Mouse (Mus musculus): ENCODE data around the gene Mas1. TPM values are rescaled to one million over a fixed set of nuclear protein-coding genes. Genes with fewer than 3 reads are reported as not detected.
A peak's percentile ranks its signal among the peaks of the same experiment; 100 is the strongest.
"Not testable (repeated sequence)": the region's sequence is repeated elsewhere in the genome, so short reads cannot be mapped to it uniquely, and the experiment has no call there.

The Mas1 gene
- polyA plus RNA-seq, 1 experiment from 2014 or later: not detected

- Histone ChIP-seq H3K9me3 (replicated peaks) (no peaks in the 10 kb centered on the region), H3K4me3 (no peak overlapping the region), H3K27me3 (no peaks in the 10 kb centered on the region), H3K9ac (no peak overlapping the region), H3K36me3 (ENCODE audit: poor library complexity, severe bottlenecking) (peaks cover 51% of the 10 kb centered on the region), H3K4me1 (peaks cover 12% of the 10 kb centered on the region), H3K4me2 (no peak overlapping the region), H3K27ac (no peak overlapping the region)
- no peak for ATAC-seq
- 96% methylated on average over 6 of the region's 6 CpGs for WGBS
Measured at GRCm38 (mm10) chr17:12902291-12902690, 34.3 kb upstream of the Mas1 start.

GRCm38 (mm10) chr17:12898607-12899006 lies 30.7 kb upstream of the Mas1 start:
- H3K4me1 ChIP-seq; H3K4me2 ChIP-seq; H3K4me3 ChIP-seq; H3K9ac ChIP-seq; H3K27me3 ChIP-seq; H3K9me3 ChIP-seq (replicated peaks): not testable (repeated sequence)
- H3K27ac ChIP-seq: peak overlapping the region; percentile 78
- ATAC-seq: peak; percentile 69
- peaks cover 30% of the 10 kb centered on the region for H3K36me3 ChIP-seq (ENCODE audit: poor library complexity, severe bottlenecking)
- WGBS: 37% methylated on average over 2 of the region's 2 CpGs

GRCm38 (mm10) chr17:12897674-12898073 lies 29.7 kb upstream of the Mas1 start:
- peak overlapping the region; percentile 16; the same call in 1 of the 2 replicates for H3K27ac ChIP-seq
- no peak overlapping the region for H3K4me2 ChIP-seq
- H3K27me3 ChIP-seq: no peaks in the 10 kb centered on the region
- ATAC-seq: peak; percentile 68; the same call in 1 of the 2 replicates
- H3K4me1 ChIP-seq: no peaks in the 10 kb centered on the region
- 83% methylated on average over 5 of the region's 5 CpGs for WGBS
- no peak overlapping the region for H3K4me3 ChIP-seq
- H3K9me3 ChIP-seq (replicated peaks): no peaks in the 10 kb centered on the region
- H3K9ac ChIP-seq: no peak overlapping the region
- peaks cover 26% of the 10 kb centered on the region for H3K36me3 ChIP-seq (ENCODE audit: poor library complexity, severe bottlenecking)

GRCm38 (mm10) chr17:12892033-12892432 lies 24.1 kb upstream of the Mas1 start:
- peaks cover 38% of the 10 kb centered on the region; the same call in 1 of the 2 replicates for H3K36me3 ChIP-seq (ENCODE audit: poor library complexity, severe bottlenecking)
- ATAC-seq: no peak
- H3K4me2 ChIP-seq: no peak overlapping the region
- H3K4me3 ChIP-seq: no peak overlapping the region
- no peak overlapping the region for H3K27ac ChIP-seq
- H3K27me3 ChIP-seq: no peaks in the 10 kb centered on the region
- H3K9ac ChIP-seq: no peak overlapping the region
- H3K4me1 ChIP-seq: no peaks in the 10 kb centered on the region
- no peaks in the 10 kb centered on the region for H3K9me3 ChIP-seq (replicated peaks)
- 91% methylated on average over 9 of the region's 9 CpGs for WGBS

GRCm38 (mm10) chr17:12891054-12891453 lies 23.1 kb upstream of the Mas1 start:
- Histone ChIP-seq H3K9ac (no peak overlapping the region), H3K4me2 (no peak overlapping the region), H3K4me3 (no peak overlapping the region), H3K4me1 (no peaks in the 10 kb centered on the region), H3K36me3 (ENCODE audit: poor library complexity, severe bottlenecking) (peaks cover 38% of the 10 kb centered on the region; the same call in 1 of the 2 replicates), H3K9me3 (replicated peaks) (no peaks in the 10 kb centered on the region), H3K27me3 (no peaks in the 10 kb centered on the region), H3K27ac (no peak overlapping the region)
- 82% methylated on average over 4 of the region's 4 CpGs for WGBS
- no peak for ATAC-seq

GRCm38 (mm10) chr17:12887021-12887775 lies 19.3 kb upstream of the Mas1 start:
- peaks cover 32% of the 10 kb centered on the region; the same call in 1 of the 2 replicates for H3K36me3 ChIP-seq (ENCODE audit: poor library complexity, severe bottlenecking)

GRCm38 (mm10) chr17:12886620-12887019 lies 18.7 kb upstream of the Mas1 start:
- H3K4me3 ChIP-seq: no peak overlapping the region
- H3K4me1 ChIP-seq: no peaks in the 10 kb centered on the region
- H3K27me3 ChIP-seq: no peaks in the 10 kb centered on the region
- 47% methylated on average over 6 of the region's 6 CpGs for WGBS
- ATAC-seq: no peak
- no peak overlapping the region for H3K4me2 ChIP-seq
- H3K9ac ChIP-seq: no peak overlapping the region
- no peak overlapping the region for H3K27ac ChIP-seq
- H3K36me3 ChIP-seq (ENCODE audit: poor library complexity, severe bottlenecking): peaks cover 28% of the 10 kb centered on the region; the same call in 1 of the 2 replicates
- no peaks in the 10 kb centered on the region for H3K9me3 ChIP-seq (replicated peaks)

More at GRCm38 (mm10) chr17:12887021-12887775, 19.3 kb upstream of the Mas1 start:
- ATAC-seq: no peak
- Histone ChIP-seq H3K27me3 (no peaks in the 10 kb centered on the region), H3K4me3 (no peak overlapping the region), H3K9ac (no peak overlapping the region), H3K27ac (no peak overlapping the region), H3K4me2 (no peak overlapping the region), H3K9me3 (replicated peaks) (no peaks in the 10 kb centered on the region), H3K4me1 (no peaks in the 10 kb centered on the region)
- WGBS: 87% methylated on average over 15 of the region's 15 CpGs

GRCm38 (mm10) chr17:12881216-12881615 lies 13.3 kb upstream of the Mas1 start:
- Histone ChIP-seq H3K4me3 (no peak overlapping the region), H3K27ac (no peak overlapping the region), H3K4me2 (no peak overlapping the region), H3K36me3 (ENCODE audit: poor library complexity, severe bottlenecking) (no peaks in the 10 kb centered on the region), H3K9ac (no peak overlapping the region), H3K4me1 (no peaks in the 10 kb centered on the region), H3K27me3 (no peaks in the 10 kb centered on the region), H3K9me3 (replicated peaks) (no peaks in the 10 kb centered on the region)
- WGBS: 79% methylated on average over 1 of the region's 1 CpGs
- ATAC-seq: no peak

GRCm38 (mm10) chr17:12880178-12880577 lies 12.2 kb upstream of the Mas1 start:
- H3K4me1 ChIP-seq: no peaks in the 10 kb centered on the region
- H3K4me3 ChIP-seq: no peak overlapping the region
- no peaks in the 10 kb centered on the region for H3K36me3 ChIP-seq (ENCODE audit: poor library complexity, severe bottlenecking)
- WGBS: 3% methylated on average over 14 of the region's 14 CpGs
- H3K27ac ChIP-seq: no peak overlapping the region
- no peaks in the 10 kb centered on the region for H3K9me3 ChIP-seq (replicated peaks)
- peak overlapping the region; percentile 34; the same call in 1 of the 2 replicates for H3K4me2 ChIP-seq
- no peak overlapping the region for H3K9ac ChIP-seq
- peak; percentile 74 for ATAC-seq
- H3K27me3 ChIP-seq: no peaks in the 10 kb centered on the region

- Histone ChIP-seq H3K4me3 (no peak within 1 kb of the TSS), H3K4me1 (no peaks in the 10 kb centered on the region), H3K9me3 (replicated peaks) (no peaks in the 10 kb centered on the region), H3K9ac (no peak within 1 kb of the TSS), H3K27me3 (no peaks in the 10 kb centered on the region), H3K27ac (no peak within 1 kb of the TSS), H3K36me3 (ENCODE audit: poor library complexity, severe bottlenecking) (no peaks in the 10 kb centered on the region), H3K4me2 (no peak within 1 kb of the TSS)
- 84% methylated on average over 5 of the region's 5 CpGs for WGBS
- ATAC-seq: no peak
Measured at GRCm38 (mm10) chr17:12875734-12876133, 7.8 kb upstream of the Mas1 start, which contains the start of gene Mrgprh. Gene Mrgprh, plus strand, starts transcription at chr17:12876034.

- ATAC-seq: no peak
- Histone ChIP-seq H3K4me3 (no peak overlapping the region), H3K9ac (no peak overlapping the region), H3K36me3 (ENCODE audit: poor library complexity, severe bottlenecking) (no peaks in the 10 kb centered on the region), H3K9me3 (replicated peaks) (no peaks in the 10 kb centered on the region), H3K27ac (no peak overlapping the region), H3K4me1 (no peaks in the 10 kb centered on the region), H3K27me3 (no peaks in the 10 kb centered on the region), H3K4me2 (no peak overlapping the region)
- 66% methylated on average over 16 of the region's 16 CpGs for WGBS
Measured at GRCm38 (mm10) chr17:12872275-12873028, 4.5 kb upstream of the Mas1 start.

GRCm38 (mm10) chr17:12868640-12869039 lies 697 bp upstream of the Mas1 start:
- Histone ChIP-seq H3K4me1 (no peaks in the 10 kb centered on the region), H3K4me3 (no peak overlapping the region), H3K9me3 (replicated peaks) (no peaks in the 10 kb centered on the region), H3K9ac (no peak overlapping the region), H3K27me3 (no peaks in the 10 kb centered on the region), H3K27ac (no peak overlapping the region), H3K36me3 (ENCODE audit: poor library complexity, severe bottlenecking) (no peaks in the 10 kb centered on the region), H3K4me2 (no peak overlapping the region)
- ATAC-seq: no peak
- WGBS: 56% methylated on average over 4 of the region's 4 CpGs
